Mouse (Mus musculus) liver, postnatal 0 days (tissue): ENCODE data around the gene Pitpnm1.

ENCODE experiments used
- CTCF ChIP-seq: sonication (generic); IDR thresholded peaks from 2 replicates; pipeline ENCODE4 v1.5.1; 2016; ENCODE audit warnings: antibody characterized with exemption, low read depth
- EP300 ChIP-seq: IDR thresholded peaks from 2 replicates; pipeline ENCODE4 v1.6.1; 2016; ENCODE audit warnings: antibody characterized with exemption, low read depth, mild to moderate bottlenecking

DNA sequence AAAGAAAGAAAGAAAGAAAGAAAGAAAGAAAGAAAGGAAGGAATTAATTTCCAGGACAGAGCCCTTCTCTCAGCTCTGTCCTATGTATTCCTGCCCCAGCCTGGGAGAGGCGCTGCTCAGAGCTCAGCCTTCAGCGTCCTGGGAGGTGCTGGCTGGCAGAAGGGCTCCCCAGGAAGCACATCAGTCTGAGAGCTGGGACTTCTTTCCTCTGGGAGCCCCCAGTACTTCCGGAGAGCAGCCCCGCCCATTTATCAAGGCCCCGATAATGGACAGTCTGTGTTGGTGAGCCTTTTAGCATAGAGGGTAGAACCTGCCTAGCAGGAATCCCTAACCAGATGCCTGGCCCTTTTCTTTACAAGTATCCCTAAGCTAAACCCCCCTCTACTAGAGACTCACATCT lies 11.7 kb upstream of the Pitpnm1 start:
- no peak for TF ChIP-seq CTCF
- no peak for TF ChIP-seq EP300
